Mouse (Mus musculus) brain, embryonic 14.5 days (tissue): ENCODE data around the gene Vmn1r179.

Source experiments
- CTCF ChIP-seq: fragments of 200-500 bp; IDR thresholded peaks from 2 replicates; pipeline ENCODE4 v1.5.1; 2012; ENCODE audit warnings: inconsistent platforms, mild to moderate bottlenecking, moderate library complexity, borderline replicate concordance; ENCODE audit not compliant: insufficient read depth, insufficient read length; ENCODE audit errors: extremely low read depth
- POLR2A ChIP-seq: fragments of 200-500 bp; IDR thresholded peaks from 2 replicates; pipeline ENCODE4 v1.6.1; 2012; ENCODE audit warnings: mild to moderate bottlenecking, inconsistent platforms, borderline replicate concordance; ENCODE audit not compliant: poor library complexity, insufficient read depth, insufficient read length, severe bottlenecking; ENCODE audit errors: extremely low read depth

GRCm38 (mm10) chr7:23926678-23927077 is at the start of gene Vmn1r179:
- TF ChIP-seq CTCF (no peak), POLR2A (no peak)
